Mouse (Mus musculus) E14TG2a.4 (cell line): ENCODE results near the gene Slc1a1.

Experiments
- H3K27me3 ChIP-seq: 2 replicates; pipeline ENCODE4 v1.6.1; 2014; ENCODE audit warnings: low read length, control low read depth; ENCODE audit not compliant: insufficient read depth
- H3K36me3 ChIP-seq: 2 replicates; pipeline ENCODE4 v1.6.1; 2014; ENCODE audit warnings: low read length, control low read depth; ENCODE audit not compliant: insufficient read depth
- H3K4me1 ChIP-seq: replicated peaks from 2 replicates; pipeline ENCODE4 v1.6.1; 2014; ENCODE audit warnings: low read depth, low read length, control low read depth
- H3K4me3 ChIP-seq: replicated peaks from 2 replicates; pipeline ENCODE4 v1.5.1; 2014; ENCODE audit warnings: mild to moderate bottlenecking, low read length
- H3K9me3 ChIP-seq: 2 replicates; pipeline ENCODE4 v1.6.1; 2014; ENCODE audit warnings: low read length, control low read depth
- CTCF ChIP-seq: conservative IDR thresholded peaks from 2 replicates; pipeline ENCODE4 v1.5.1; 2014; ENCODE audit warnings: low read length
- NANOG ChIP-seq: IDR thresholded peaks from 2 replicates; pipeline ENCODE4 v1.6.1; 2014; ENCODE audit warnings: borderline replicate concordance, low read length, mixed read lengths
- POU5F1 ChIP-seq: IDR thresholded peaks from 2 replicates; pipeline ENCODE4 v1.6.1; 2014; ENCODE audit warnings: low read length, borderline replicate concordance

Gene Slc1a1

GRCm38 (mm10) chr19:28891864-28892263 is 57.0 kb downstream of the Slc1a1 start:
- no peaks in the 10 kb centered on the region for H3K9me3 ChIP-seq

GRCm38 (mm10) chr19:28896639-28897038 is 61.8 kb downstream of the Slc1a1 start:
- no peaks in the 10 kb centered on the region for H3K9me3 ChIP-seq
- TF ChIP-seq CTCF (no peak), POU5F1 (no peak), NANOG (no peak)
- H3K4me1 ChIP-seq, result no peaks in the 10 kb centered on the region
- H3K4me3 ChIP-seq, result no peak overlapping the region
- no peaks in the 10 kb centered on the region for H3K27me3 ChIP-seq
- H3K36me3 ChIP-seq, result no peaks in the 10 kb centered on the region

More at GRCm38 (mm10) chr19:28891864-28892263, 57.0 kb downstream of the Slc1a1 start:
- Histone ChIP-seq H3K4me3 (no peak overlapping the region), H3K36me3 (no peaks in the 10 kb centered on the region), H3K27me3 (no peaks in the 10 kb centered on the region), H3K4me1 (no peaks in the 10 kb centered on the region)
- TF ChIP-seq NANOG, result no peak
- no peak for TF ChIP-seq POU5F1
- TF ChIP-seq CTCF, result no peak

- TF ChIP-seq NANOG, result no peak
- TF ChIP-seq CTCF, result no peak
- no peak for TF ChIP-seq POU5F1
- H3K4me3 ChIP-seq, result no peak overlapping the region
Observed at GRCm38 (mm10) chr19:28897497-28897896, 62.6 kb downstream of the Slc1a1 start.

GRCm38 (mm10) chr19:28900771-28901170 is 65.9 kb downstream of the Slc1a1 start:
- TF ChIP-seq CTCF, result no peak
- TF ChIP-seq NANOG, result no peak
- TF ChIP-seq POU5F1, result no peak
- H3K4me3 ChIP-seq, result no peak overlapping the region
- no peaks in the 10 kb centered on the region for H3K36me3 ChIP-seq
- H3K27me3 ChIP-seq, result no peaks in the 10 kb centered on the region
- H3K4me1 ChIP-seq, result no peaks in the 10 kb centered on the region
- no peaks in the 10 kb centered on the region for H3K9me3 ChIP-seq

More at GRCm38 (mm10) chr19:28897497-28897896, 62.6 kb downstream of the Slc1a1 start:
- Histone ChIP-seq H3K9me3 (no peaks in the 10 kb centered on the region), H3K4me1 (no peaks in the 10 kb centered on the region), H3K36me3 (no peaks in the 10 kb centered on the region), H3K27me3 (no peaks in the 10 kb centered on the region)

- H3K4me1 ChIP-seq, result no peaks in the 10 kb centered on the region
- no peaks in the 10 kb centered on the region for H3K27me3 ChIP-seq
- TF ChIP-seq POU5F1, result no peak
- TF ChIP-seq CTCF, result no peak
- no peaks in the 10 kb centered on the region for H3K9me3 ChIP-seq
- H3K4me3 ChIP-seq, result no peak overlapping the region
- H3K36me3 ChIP-seq, result no peaks in the 10 kb centered on the region
Observed at GRCm38 (mm10) chr19:28902111-28902510, 67.3 kb downstream of the Slc1a1 start.

GRCm38 (mm10) chr19:28902806-28903205 is 68.0 kb downstream of the Slc1a1 start:
- no peaks in the 10 kb centered on the region for H3K4me1 ChIP-seq
- no peaks in the 10 kb centered on the region for H3K27me3 ChIP-seq
- no peaks in the 10 kb centered on the region for H3K36me3 ChIP-seq
- H3K9me3 ChIP-seq, result no peaks in the 10 kb centered on the region
- H3K4me3 ChIP-seq, result no peak overlapping the region
- TF ChIP-seq NANOG (no peak), CTCF (no peak), POU5F1 (no peak)

GRCm38 (mm10) chr19:28903536-28904119 is 68.8 kb downstream of the Slc1a1 start:
- no peaks in the 10 kb centered on the region for H3K9me3 ChIP-seq
- H3K4me1 ChIP-seq, result no peaks in the 10 kb centered on the region
- H3K27me3 ChIP-seq, result no peaks in the 10 kb centered on the region
- no peaks in the 10 kb centered on the region for H3K36me3 ChIP-seq
- TF ChIP-seq POU5F1, result no peak
- no peak for TF ChIP-seq CTCF
- no peak overlapping the region for H3K4me3 ChIP-seq

- Histone ChIP-seq H3K9me3 (no peaks in the 10 kb centered on the region), H3K36me3 (no peaks in the 10 kb centered on the region), H3K4me3 (no peak overlapping the region), H3K27me3 (no peaks in the 10 kb centered on the region), H3K4me1 (no peaks in the 10 kb centered on the region)
- TF ChIP-seq POU5F1 (no peak), CTCF (no peak), NANOG (no peak)
Observed at GRCm38 (mm10) chr19:28908186-28908585, 73.3 kb downstream of the Slc1a1 start.

- TF ChIP-seq CTCF, result no peak
- TF ChIP-seq NANOG, result no peak
- TF ChIP-seq POU5F1, result no peak
- Histone ChIP-seq H3K27me3 (no peaks in the 10 kb centered on the region), H3K4me1 (no peaks in the 10 kb centered on the region), H3K9me3 (no peaks in the 10 kb centered on the region), H3K4me3 (no peak overlapping the region), H3K36me3 (no peaks in the 10 kb centered on the region)
Observed at GRCm38 (mm10) chr19:28908693-28909092, 73.8 kb downstream of the Slc1a1 start.

GRCm38 (mm10) chr19:28914598-28914997 is 79.7 kb downstream of the Slc1a1 start:
- H3K4me1 ChIP-seq, result no peaks in the 10 kb centered on the region
- TF ChIP-seq POU5F1, result no peak
- TF ChIP-seq CTCF, result no peak
- no peak for TF ChIP-seq NANOG
- no peaks in the 10 kb centered on the region for H3K27me3 ChIP-seq
- no peak overlapping the region for H3K4me3 ChIP-seq
- no peaks in the 10 kb centered on the region for H3K36me3 ChIP-seq
- no peaks in the 10 kb centered on the region for H3K9me3 ChIP-seq
